Mouse (Mus musculus) hindbrain, embryonic 16.5 days (tissue): ENCODE results near the gene Ak4. TPM values are rescaled to one million over a fixed set of nuclear protein-coding genes. Genes with fewer than 3 reads are reported as not detected.
A peak's percentile ranks its signal among the peaks of the same experiment; 100 is the strongest.

Experiments
- ATAC-seq: fragments of 200-750 bp; cut with Nextera tagmentation; 2 replicates; pipeline ENCODE4 v1.8.0; 2017; ENCODE audit warnings: moderate TSS enrichment, moderate library complexity
- H3K27ac ChIP-seq: fragments of 300-500 bp; sonication (generic); 2 replicates; pipeline ENCODE4 v1.5.1; 2014; ENCODE audit warnings: low read depth, mild to moderate bottlenecking, control low read depth, low read length, moderate library complexity
- H3K27me3 ChIP-seq: fragments of 300-500 bp; sonication (generic); replicated peaks from 2 replicates; pipeline ENCODE4 v1.6.1; 2014; ENCODE audit warnings: low read length; ENCODE audit not compliant: control insufficient read depth, insufficient read depth
- H3K36me3 ChIP-seq: fragments of 300-500 bp; sonication (generic); 2 replicates; pipeline ENCODE4 v1.6.1; 2014; ENCODE audit warnings: mild to moderate bottlenecking, low read length, moderate library complexity, mixed read lengths; ENCODE audit not compliant: control insufficient read depth, insufficient read depth
- H3K4me1 ChIP-seq: fragments of 300-500 bp; sonication (generic); 2 replicates; pipeline ENCODE4 v1.6.1; 2014; ENCODE audit warnings: low read depth, low read length; ENCODE audit not compliant: control insufficient read depth, insufficient read depth
- H3K4me2 ChIP-seq: fragments of 300-500 bp; sonication (generic); 2 replicates; pipeline ENCODE4 v1.6.1; 2014; ENCODE audit warnings: mild to moderate bottlenecking, low read length, control low read depth, moderate library complexity
- H3K4me3 ChIP-seq: fragments of 300-500 bp; sonication (generic); 2 replicates; pipeline ENCODE4 v1.5.1; 2014; ENCODE audit warnings: mild to moderate bottlenecking, low read length, control low read depth, moderate library complexity
- H3K9ac ChIP-seq: fragments of 300-500 bp; sonication (generic); 2 replicates; pipeline ENCODE4 v1.6.1; 2014; ENCODE audit warnings: low read depth, mild to moderate bottlenecking, control low read depth, low read length, moderate library complexity
- H3K9me3 ChIP-seq: fragments of 300-500 bp; sonication (generic); 2 replicates; pipeline ENCODE4 v1.6.1; 2014; ENCODE audit warnings: mild to moderate bottlenecking, low read length, moderate library complexity; ENCODE audit not compliant: control insufficient read depth
- WGBS: fragments of 180-500 bp; shearing (Covaris S2); extraction: QIAGEN DNeasy Blood & Tissue Kit; methylation state at CpG from one replicate; pipeline ENCODE4 v1.1.7; 2014; 5-methylcytosine and 5-hydroxymethylcytosine counted together
- polyA plus RNA-seq: library from polyadenylated mRNA; unstranded; fragments of >200 nt; fragmentation: Nextera tagmentation; extraction: Ambion mirVana; gene quantifications from 2 replicates; pipeline ENCODE4 v1.2.1, GENCODE M21; 2015

Ak4 gene
- polyA plus RNA-seq, result 12.6 and 12.9 TPM in 2 replicates

GRCm38 (mm10) chr4:101419151-101419910 is at the start of gene Ak4:
Ak4 (plus strand) TSS chr4:101419277.
- Histone ChIP-seq H3K27me3 (no peaks in the 10 kb centered on the region; the same call in 1 of the 2 replicates), H3K4me3 (peak within 1 kb of the TSS; percentile 81), H3K4me1 (peaks cover 11% of the 10 kb centered on the region), H3K27ac (peak within 1 kb of the TSS; percentile 71; the same call in 1 of the 2 replicates), H3K4me2 (peak within 1 kb of the TSS; percentile 99), H3K36me3 (no peaks in the 10 kb centered on the region), H3K9ac (peak within 1 kb of the TSS; percentile 80), H3K9me3 (no peaks in the 10 kb centered on the region)
- ATAC-seq, result peak; percentile 77
- under 1% methylated on average over 54 of the region's 74 CpGs for WGBS

DNA sequence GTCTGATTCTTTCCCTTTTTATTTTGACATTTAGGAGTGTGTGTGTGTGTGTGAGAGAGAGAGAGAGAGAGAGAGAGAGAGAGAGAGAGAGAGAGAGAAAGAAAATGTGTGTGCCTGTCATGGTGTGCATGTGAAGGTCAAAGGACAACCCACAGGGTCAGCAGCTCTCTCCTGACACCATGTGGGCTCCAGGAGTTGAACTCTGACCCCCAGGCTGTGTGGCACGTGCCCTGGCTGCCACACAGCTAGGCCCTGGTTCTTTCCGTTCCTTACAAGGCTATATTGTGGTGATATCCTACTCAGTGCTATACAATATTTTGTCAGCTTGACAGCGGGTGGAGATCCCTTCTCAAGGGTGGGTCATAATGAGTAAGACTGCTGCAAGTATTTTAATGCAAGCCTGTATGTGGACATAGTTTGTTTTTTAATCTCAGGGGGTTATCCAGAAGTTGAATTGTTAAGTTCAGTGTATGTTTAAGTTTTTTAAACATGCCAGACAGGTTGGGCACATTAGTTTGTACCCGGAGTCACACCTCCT is 49.3 kb upstream of the Ak4 start:
- WGBS, result 84% methylated on average over 4 of the region's 4 CpGs
- no peak overlapping the region for H3K9ac ChIP-seq

GRCm38 (mm10) chr4:101372283-101372682 is 46.8 kb upstream of the Ak4 start:
- H3K27me3 ChIP-seq, result no peaks in the 10 kb centered on the region
- no peak for ATAC-seq
- H3K4me2 ChIP-seq, result no peak overlapping the region
- no peak overlapping the region for H3K9ac ChIP-seq
- 73% methylated on average over 2 of the region's 2 CpGs for WGBS
- no peaks in the 10 kb centered on the region for H3K4me1 ChIP-seq
- no peaks in the 10 kb centered on the region for H3K36me3 ChIP-seq
- H3K27ac ChIP-seq, result no peak overlapping the region
- no peak overlapping the region for H3K4me3 ChIP-seq
- H3K9me3 ChIP-seq, result no peaks in the 10 kb centered on the region

More for the DNA sequence above, 49.3 kb upstream of the Ak4 start:
- H3K27me3 ChIP-seq, result no peaks in the 10 kb centered on the region
- no peak overlapping the region for H3K4me3 ChIP-seq
- no peak overlapping the region for H3K4me2 ChIP-seq
- ATAC-seq, result no peak
- H3K36me3 ChIP-seq, result no peaks in the 10 kb centered on the region
- no peak overlapping the region for H3K27ac ChIP-seq
- H3K4me1 ChIP-seq, result no peaks in the 10 kb centered on the region
- H3K9me3 ChIP-seq, result no peaks in the 10 kb centered on the region

DNA sequence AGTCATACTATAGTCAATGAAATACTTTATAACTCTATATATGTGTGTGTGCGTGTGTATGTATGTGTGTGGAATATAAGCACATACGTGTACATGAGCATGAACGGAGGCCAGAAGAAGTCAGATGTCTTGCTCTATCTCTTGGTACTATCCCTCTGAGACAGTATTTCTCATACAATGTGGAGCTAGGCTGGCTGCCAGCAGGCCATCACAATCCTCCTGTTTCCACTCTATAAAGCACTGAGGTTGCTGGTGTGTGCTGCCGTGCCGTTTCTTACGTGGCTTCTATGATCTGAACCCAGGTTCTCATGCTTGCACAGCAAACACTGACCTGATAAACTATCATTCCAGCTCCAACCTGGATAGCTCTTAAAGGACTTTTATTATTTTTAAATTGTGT is 46.3 kb upstream of the Ak4 start:
- 85% methylated on average over 6 of the region's 6 CpGs for WGBS
- Histone ChIP-seq H3K9ac (no peak overlapping the region), H3K4me1 (no peaks in the 10 kb centered on the region), H3K4me2 (no peak overlapping the region), H3K36me3 (no peaks in the 10 kb centered on the region), H3K4me3 (no peak overlapping the region), H3K27me3 (no peaks in the 10 kb centered on the region), H3K27ac (no peak overlapping the region), H3K9me3 (no peaks in the 10 kb centered on the region)
- no peak for ATAC-seq

- Histone ChIP-seq H3K9ac (no peak overlapping the region), H3K27me3 (no peaks in the 10 kb centered on the region), H3K4me1 (peaks cover 4% of the 10 kb centered on the region), H3K27ac (no peak overlapping the region), H3K4me2 (no peak overlapping the region), H3K36me3 (no peaks in the 10 kb centered on the region), H3K4me3 (no peak overlapping the region), H3K9me3 (no peaks in the 10 kb centered on the region)
- no peak for ATAC-seq
- WGBS, result 85% methylated on average over 8 of the region's 8 CpGs
Measured at GRCm38 (mm10) chr4:101374104-101374503, 45.0 kb upstream of the Ak4 start.

DNA sequence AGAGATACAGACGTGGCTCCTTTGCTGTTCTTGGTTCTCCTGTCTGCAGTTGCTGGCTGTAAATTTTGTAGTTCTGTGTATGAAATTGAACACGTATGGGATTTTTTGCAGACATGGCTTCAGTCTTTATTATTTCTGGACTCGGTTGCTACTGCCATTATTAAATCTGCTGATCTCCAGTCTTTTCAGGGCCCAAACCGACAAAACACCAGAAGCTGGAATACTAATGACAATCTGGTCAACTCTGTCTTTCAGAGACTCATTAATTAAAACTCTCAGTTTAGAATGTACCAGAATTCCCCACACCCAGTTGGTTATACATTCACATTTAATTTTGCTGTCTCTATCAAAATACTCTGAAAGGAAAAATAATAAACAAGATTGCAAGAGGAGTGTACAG is 42.2 kb upstream of the Ak4 start:
- no peaks in the 10 kb centered on the region for H3K36me3 ChIP-seq
- no peaks in the 10 kb centered on the region for H3K27me3 ChIP-seq
- H3K27ac ChIP-seq, result no peak overlapping the region
- no peak overlapping the region for H3K4me2 ChIP-seq
- no peak overlapping the region for H3K9ac ChIP-seq
- peaks cover 4% of the 10 kb centered on the region for H3K4me1 ChIP-seq
- 78% methylated on average over 4 of the region's 4 CpGs for WGBS
- ATAC-seq, result no peak
- no peak overlapping the region for H3K4me3 ChIP-seq
- H3K9me3 ChIP-seq, result no peaks in the 10 kb centered on the region

DNA sequence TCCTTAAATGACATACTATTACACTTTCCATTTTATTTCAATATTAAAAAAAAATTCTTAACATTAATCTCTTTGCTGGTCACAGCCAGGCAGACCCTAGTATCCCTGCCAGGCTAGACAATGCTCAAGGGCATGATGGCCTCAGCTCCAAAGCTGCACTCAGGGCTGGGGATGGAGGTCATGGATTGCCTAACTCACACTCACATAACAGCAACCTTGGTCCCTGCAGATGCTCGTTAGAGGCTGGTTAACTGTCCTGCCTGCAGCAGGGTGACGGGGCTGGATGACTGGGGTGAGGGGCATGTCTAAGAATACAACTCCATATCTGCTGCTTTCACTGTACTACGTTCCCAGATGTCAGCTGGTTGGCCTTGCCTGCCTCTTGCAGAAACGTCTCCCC is 40.8 kb upstream of the Ak4 start:
- Histone ChIP-seq H3K9me3 (no peaks in the 10 kb centered on the region), H3K27me3 (no peaks in the 10 kb centered on the region), H3K27ac (no peak overlapping the region), H3K4me1 (peaks cover 4% of the 10 kb centered on the region), H3K36me3 (no peaks in the 10 kb centered on the region), H3K4me2 (no peak overlapping the region), H3K4me3 (no peak overlapping the region), H3K9ac (no peak overlapping the region)
- ATAC-seq, result no peak
- 60% methylated on average over 4 of the region's 4 CpGs for WGBS

- no peak; the same call in 1 of the 2 replicates for ATAC-seq
- H3K9me3 ChIP-seq, result no peaks in the 10 kb centered on the region
- H3K36me3 ChIP-seq, result no peaks in the 10 kb centered on the region
- H3K9ac ChIP-seq, result no peak overlapping the region
- 58% methylated on average over 4 of the region's 4 CpGs for WGBS
- peaks cover 4% of the 10 kb centered on the region for H3K4me1 ChIP-seq
- H3K27me3 ChIP-seq, result no peaks in the 10 kb centered on the region
- H3K4me3 ChIP-seq, result no peak overlapping the region
- H3K27ac ChIP-seq, result no peak overlapping the region
- no peak overlapping the region for H3K4me2 ChIP-seq
Measured at GRCm38 (mm10) chr4:101378778-101379177, 40.3 kb upstream of the Ak4 start.

GRCm38 (mm10) chr4:101385002-101385401 is 34.1 kb upstream of the Ak4 start:
- Histone ChIP-seq H3K4me3 (no peak overlapping the region), H3K9ac (no peak overlapping the region), H3K36me3 (no peaks in the 10 kb centered on the region), H3K4me2 (no peak overlapping the region), H3K9me3 (no peaks in the 10 kb centered on the region), H3K4me1 (no peaks in the 10 kb centered on the region), H3K27me3 (no peaks in the 10 kb centered on the region), H3K27ac (no peak overlapping the region)
- ATAC-seq, result no peak
- WGBS, result 67% methylated on average over 2 of the region's 2 CpGs
